Mouse (Mus musculus): ENCODE results near the gene Gm4884. TPM values are rescaled to one million over a fixed set of nuclear protein-coding genes. Genes with fewer than 3 reads are reported as not detected.
"Not testable (repeated sequence)": the region's sequence is repeated elsewhere in the genome, so short reads cannot be mapped to it uniquely, and the experiment has no call there.

The Gm4884 gene
- not detected in 2 replicates for polyA plus RNA-seq (2014; fragmentation: Nextera tagmentation; extraction: Ambion mirVana)

GRCm38 (mm10) chr7:41032419-41032818, at the start of gene Gm4884:
Gene Gm4884 (plus strand): TSS chr7:41032719.
- ATAC-seq (ENCODE audit: insufficient number of reproducible peaks, insufficient read depth, low FRiP score, low read depth); H3K9me3 ChIP-seq (ENCODE audit: control insufficient read depth, low read length): not testable (repeated sequence)
- WGBS: 85% methylated on average over 1 of the region's 1 CpGs

DNA sequence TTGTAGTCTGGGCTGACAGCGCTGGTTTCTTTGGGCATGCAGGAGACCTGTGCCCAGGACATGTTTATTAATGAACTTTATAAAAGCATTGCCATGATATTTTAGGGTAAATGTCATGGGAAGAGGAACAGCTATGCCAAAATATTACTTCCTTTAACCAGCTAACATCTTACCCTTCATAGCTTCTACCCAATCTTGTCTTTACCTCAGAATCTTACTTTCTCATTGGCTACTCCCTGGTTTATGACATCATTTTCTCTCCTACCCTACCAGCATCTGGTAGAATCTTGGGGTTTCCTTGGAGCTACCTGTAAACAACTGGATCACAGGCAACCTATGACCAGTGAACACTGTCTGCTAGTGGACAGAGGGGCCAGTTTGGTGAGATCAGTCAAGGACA, 45.3 kb upstream of the Gm4884 start, which contains the start of gene 4930433I11Rik:
Gene 4930433I11Rik (plus strand): TSS at position 301 of the 400 bp plus-strand sequence.
- Histone ChIP-seq H3K27ac (replicated peaks in 1 of 2; ENCODE audit: control insufficient read depth in 1 of 2, insufficient read depth in 1 of 2, low read depth in 2 of 2, low read length in 2 of 2) (no peak within 1 kb of the TSS), H3K4me2 (ENCODE audit: low read length) (no peak within 1 kb of the TSS), H3K4me3 (ENCODE audit: control insufficient read depth in 1 of 2, insufficient read depth in 1 of 2, low read depth in 1 of 2, low read length in 2 of 2) (no peak within 1 kb of the TSS), H3K27me3 (ENCODE audit: control insufficient read depth, insufficient read depth, low read length) (no peaks in the 10 kb centered on the region), H3K36me3 (ENCODE audit: control insufficient read depth, insufficient read depth, low read length) (no peaks in the 10 kb centered on the region), H3K4me1 (ENCODE audit: control insufficient read depth in 2 of 2, insufficient read depth in 2 of 2, low read length in 2 of 2) (no peaks in the 10 kb centered on the region), H3K9ac (ENCODE audit: low read length) (no peak within 1 kb of the TSS), H3K9me3 (ENCODE audit: control insufficient read depth, low read length) (0 out of 2 replicates have a peak, but pooled peaks cover 4% of the 10 kb centered on the region)
- 63% methylated on average over 1 of the region's 1 CpGs for WGBS
- ATAC-seq (ENCODE audit: insufficient number of reproducible peaks, insufficient read depth, low FRiP score, low read depth): no peak

More at GRCm38 (mm10) chr7:41032419-41032818, at the start of gene Gm4884:
- not testable (repeated sequence) for H3K27ac ChIP-seq (replicated peaks in 1 of 2; ENCODE audit: control insufficient read depth in 1 of 2, insufficient read depth in 1 of 2, low read depth in 2 of 2, low read length in 2 of 2); H3K9ac ChIP-seq (ENCODE audit: low read length); H3K4me1 ChIP-seq (ENCODE audit: control insufficient read depth in 2 of 2, insufficient read depth in 2 of 2, low read length in 2 of 2); H3K36me3 ChIP-seq (ENCODE audit: control insufficient read depth, insufficient read depth, low read length); H3K4me2 ChIP-seq (ENCODE audit: low read length); H3K4me3 ChIP-seq (ENCODE audit: control insufficient read depth in 1 of 2, insufficient read depth in 1 of 2, low read depth in 1 of 2, low read length in 2 of 2); H3K27me3 ChIP-seq (ENCODE audit: control insufficient read depth, insufficient read depth, low read length)

GRCm38 (mm10) chr7:41044058-41044457, 11.5 kb downstream of the Gm4884 start:
- not testable (repeated sequence) for ATAC-seq (ENCODE audit: insufficient number of reproducible peaks, insufficient read depth, low FRiP score, low read depth); H3K36me3 ChIP-seq (ENCODE audit: control insufficient read depth, insufficient read depth, low read length); H3K4me1 ChIP-seq (ENCODE audit: control insufficient read depth in 2 of 2, insufficient read depth in 2 of 2, low read length in 2 of 2); H3K4me2 ChIP-seq (ENCODE audit: low read length); H3K4me3 ChIP-seq (ENCODE audit: control insufficient read depth in 1 of 2, insufficient read depth in 1 of 2, low read depth in 1 of 2, low read length in 2 of 2); H3K9ac ChIP-seq (ENCODE audit: low read length); H3K9me3 ChIP-seq (ENCODE audit: control insufficient read depth, low read length); H3K27me3 ChIP-seq (ENCODE audit: control insufficient read depth, insufficient read depth, low read length); H3K27ac ChIP-seq (replicated peaks in 1 of 2; ENCODE audit: control insufficient read depth in 1 of 2, insufficient read depth in 1 of 2, low read depth in 2 of 2, low read length in 2 of 2)
- 51% methylated on average over 3 of the region's 3 CpGs for WGBS

Other genes starting within 250 kb of the Gm4884 start
- gene Vstm2b, start 134.4 kb upstream of the Gm4884 start, polyA plus RNA-seq (2014; fragmentation: Nextera tagmentation; extraction: Ambion mirVana): 0.46 TPM in 1 of 2 replicates, not detected in the other
- not detected in 2 replicates for gene 4930433I11Rik, start 45.2 kb upstream of the Gm4884 start, polyA plus RNA-seq (2014; fragmentation: Nextera tagmentation; extraction: Ambion mirVana)
- not detected in 2 replicates for gene Gm5592, start 121.1 kb downstream of the Gm4884 start, polyA plus RNA-seq (2014; fragmentation: Nextera tagmentation; extraction: Ambion mirVana)